Mouse (Mus musculus) ES-Bruce4 (cell line): Measurements from ENCODE around the gene Ptpn20.

Experiments
- CTCF ChIP-seq: IDR thresholded peaks from one replicate; pipeline ENCODE4 v1.8.1; 2011; ENCODE audit warnings: low read depth, low read length
- EP300 ChIP-seq: IDR thresholded peaks from 2 replicates; pipeline ENCODE4 v1.6.1; 2011; ENCODE audit warnings: low read depth, low read length; ENCODE audit not compliant: insufficient read depth

GRCm38 (mm10) chr14:33634774-33635173, 45.8 kb downstream of the Ptpn20 start:
- TF ChIP-seq CTCF (no peak), EP300 (no peak)
